Mouse (Mus musculus) kidney, postnatal 14 days (tissue): Measurements from ENCODE around the gene Ubl3.
A peak's percentile ranks its signal among the peaks of the same experiment; 100 is the strongest.

Experiments
- DNase-seq: peaks from one replicate; pipeline ENCODE4 v3.0.0; 2022; ENCODE audit warnings: mixed read lengths

Gene Ubl3

DNA sequence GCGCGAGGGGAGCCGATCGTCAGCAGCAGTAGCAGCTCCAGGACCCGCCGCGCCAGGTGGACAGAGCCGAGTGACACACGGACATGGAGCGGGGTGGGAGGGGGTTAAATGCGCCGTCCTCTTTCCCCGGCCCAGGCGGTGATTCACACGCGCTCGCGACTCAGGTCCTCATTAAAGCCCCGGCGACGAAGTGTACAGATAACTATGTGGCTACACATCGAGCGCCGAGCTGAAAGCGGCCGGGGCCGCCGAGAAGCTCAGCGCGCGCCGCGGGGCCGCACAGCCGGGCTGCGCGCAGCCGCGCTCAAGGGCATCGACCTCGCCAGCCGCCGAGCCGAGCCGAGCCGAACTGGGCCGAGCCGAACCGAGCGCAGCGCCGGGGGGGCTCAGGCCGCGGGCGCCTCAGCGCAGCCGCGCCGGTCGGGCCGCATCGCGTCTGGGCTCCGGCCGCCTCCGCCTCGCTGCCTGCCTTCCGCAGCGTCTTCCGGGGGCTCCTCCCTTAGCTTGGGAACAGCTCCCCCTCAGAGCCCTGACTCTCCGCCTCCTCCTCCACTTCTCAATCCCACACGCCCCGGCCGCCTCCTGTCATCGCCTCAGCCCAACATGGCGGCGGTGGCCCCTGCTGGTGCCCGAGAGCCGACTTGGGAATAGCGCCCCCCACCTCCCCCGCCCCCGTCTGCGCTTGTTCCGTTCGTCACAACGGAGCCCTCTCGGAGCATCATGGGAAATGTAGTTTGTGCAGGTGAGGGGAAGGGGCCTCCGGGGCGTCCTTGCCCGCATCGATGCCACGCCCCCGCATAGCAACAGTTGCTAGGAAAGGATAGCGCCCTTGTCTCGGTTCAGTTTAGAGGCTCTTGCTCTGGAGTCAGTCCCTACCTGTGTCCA is at the start of gene Ubl3:
Gene Ubl3 (minus strand): TSS at position 603 of the 885 bp plus-strand sequence.
- DNase-seq, result peak; percentile 95

DNA sequence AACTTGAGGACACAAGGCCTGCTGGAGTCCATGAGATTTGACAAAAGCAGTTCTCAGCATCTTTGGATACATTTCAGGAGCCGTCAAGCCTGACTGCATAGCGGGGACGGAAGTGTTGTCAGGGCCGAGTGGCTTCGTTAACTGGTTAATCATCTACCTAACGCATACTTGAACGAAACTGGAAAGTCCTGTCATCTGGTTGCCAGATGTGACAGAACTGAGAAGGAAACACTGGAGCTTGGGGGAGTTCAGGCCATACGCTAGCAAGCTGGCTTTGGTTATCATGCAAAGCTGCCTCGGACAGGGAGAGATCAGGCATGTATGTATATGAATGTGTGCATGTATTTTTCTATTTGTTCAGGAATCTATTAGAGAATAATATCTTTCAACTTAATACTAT is 45.8 kb upstream of the Ubl3 start:
- DNase-seq, result peak; percentile 73

DNA sequence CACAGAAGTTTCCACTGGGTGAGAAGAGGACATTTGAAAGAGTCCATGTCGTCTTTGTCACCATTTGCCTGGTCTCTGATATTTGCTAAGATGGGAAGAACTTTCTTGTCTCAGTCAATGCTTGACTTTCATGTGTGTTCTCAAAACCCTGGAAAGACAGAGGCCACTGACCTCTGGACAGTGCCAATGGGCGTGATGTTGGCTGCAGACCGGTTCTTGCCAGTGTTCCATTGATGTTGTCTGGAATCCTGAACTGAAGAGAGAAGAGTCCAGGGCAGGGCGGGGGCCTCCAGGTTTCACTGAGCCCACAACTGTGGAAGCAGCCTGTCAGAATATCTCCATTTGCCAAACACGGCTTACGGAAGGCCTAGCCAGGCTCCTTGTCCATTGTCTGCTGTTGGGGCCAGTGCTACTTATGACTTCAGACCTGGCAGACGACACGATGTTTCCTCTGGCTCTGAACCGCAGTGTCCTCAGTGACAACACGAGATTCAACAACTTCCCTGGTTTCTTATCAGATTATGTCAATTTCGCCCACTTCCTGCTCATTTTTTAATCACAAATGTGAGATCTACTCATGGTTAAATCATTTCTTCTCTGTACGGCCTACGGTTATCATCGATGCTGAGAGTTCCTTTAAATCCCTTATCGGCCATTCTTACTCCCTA is 43.6 kb upstream of the Ubl3 start:
- DNase-seq, result no peak

DNA sequence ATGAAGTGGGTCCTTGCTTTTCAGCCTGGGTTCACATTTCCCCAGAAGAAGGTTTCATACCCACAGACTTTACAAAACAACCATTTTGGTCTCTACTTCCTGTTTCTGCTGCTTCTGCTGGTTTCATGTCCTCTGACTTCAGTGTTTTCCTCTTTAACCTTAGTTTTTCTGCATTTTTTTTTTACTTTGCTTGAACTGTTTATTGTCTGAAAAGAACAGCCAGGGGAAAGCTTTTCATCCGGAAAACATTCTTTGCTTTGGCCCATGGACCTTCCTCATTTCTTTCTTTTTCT is 42.8 kb upstream of the Ubl3 start:
- no peak for DNase-seq

DNA sequence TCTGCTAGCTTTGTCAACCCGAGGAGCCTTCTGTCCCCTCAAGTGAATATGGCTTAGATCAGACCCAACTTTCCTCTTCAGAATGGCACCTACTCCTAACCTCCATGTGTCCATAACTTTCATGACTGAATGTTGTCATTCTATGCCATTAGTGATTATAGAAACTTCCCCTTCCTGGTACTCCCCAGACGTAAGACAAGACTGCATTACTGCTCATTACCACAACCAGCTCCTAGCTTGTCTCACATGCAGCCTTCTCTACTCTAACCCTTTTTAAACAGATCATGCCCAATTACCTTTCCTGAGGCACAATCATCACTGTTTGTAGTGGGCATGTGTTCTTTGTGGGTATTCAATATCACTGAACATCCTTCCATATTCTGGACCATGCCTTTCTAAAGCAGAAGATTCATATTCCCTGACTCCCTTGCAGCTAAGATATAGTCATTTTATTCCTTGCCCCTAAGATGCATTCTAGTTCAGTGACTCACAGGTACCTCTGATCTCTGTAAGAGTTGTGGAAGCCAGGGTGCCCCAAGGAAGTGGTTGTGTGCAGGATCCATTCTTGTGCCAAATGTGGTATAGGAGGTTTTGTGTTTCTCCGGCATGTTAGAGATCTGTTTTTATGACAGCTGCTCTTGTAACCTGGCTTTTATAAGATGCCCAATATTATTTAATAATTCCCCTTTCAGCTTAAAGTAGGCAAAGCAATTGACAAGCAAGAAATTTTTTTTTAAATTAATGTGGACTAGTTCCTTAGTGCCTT is 42.3 kb upstream of the Ubl3 start:
- DNase-seq, result no peak

DNA sequence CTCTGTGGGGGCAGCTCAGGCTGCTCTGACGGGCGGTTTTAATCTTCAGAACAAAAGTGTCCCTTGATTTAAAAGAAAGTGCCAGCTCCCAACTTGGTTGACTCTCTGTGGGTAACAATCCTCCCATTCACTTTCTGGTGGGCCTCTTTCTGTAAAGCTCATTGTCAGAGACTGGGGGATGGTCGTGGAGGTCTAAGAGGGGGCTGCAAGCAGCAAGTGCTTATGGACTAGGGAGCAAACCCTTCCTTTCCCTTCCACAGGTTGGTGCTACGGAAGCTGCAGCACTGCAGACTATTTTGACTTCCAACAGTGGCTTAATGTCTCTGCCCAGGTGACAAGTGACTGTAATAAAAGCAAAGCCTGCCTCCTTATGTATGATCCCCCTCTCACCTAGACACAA is 41.0 kb upstream of the Ubl3 start:
- no peak for DNase-seq

DNA sequence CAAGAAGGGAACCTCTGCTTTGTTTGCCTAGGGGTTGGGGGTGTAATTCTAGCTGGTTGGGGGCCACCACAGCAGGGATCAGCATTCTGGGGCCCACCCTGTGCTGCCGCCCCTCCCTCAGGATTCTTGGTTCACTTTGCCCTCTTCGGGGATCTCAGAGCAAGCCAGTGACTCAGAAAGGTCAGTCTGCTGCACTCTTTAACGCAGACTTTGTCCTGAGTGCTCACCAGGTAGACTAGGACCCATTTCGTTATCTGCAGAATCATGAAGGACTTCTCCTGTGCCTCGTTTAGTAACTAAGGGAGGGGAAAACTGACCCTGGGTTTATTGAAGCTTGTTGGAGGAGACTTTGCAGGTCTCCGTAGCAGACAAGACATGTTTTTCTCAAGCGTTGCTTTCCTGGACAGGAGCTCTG is 38.9 kb upstream of the Ubl3 start:
- DNase-seq, result no peak

DNA sequence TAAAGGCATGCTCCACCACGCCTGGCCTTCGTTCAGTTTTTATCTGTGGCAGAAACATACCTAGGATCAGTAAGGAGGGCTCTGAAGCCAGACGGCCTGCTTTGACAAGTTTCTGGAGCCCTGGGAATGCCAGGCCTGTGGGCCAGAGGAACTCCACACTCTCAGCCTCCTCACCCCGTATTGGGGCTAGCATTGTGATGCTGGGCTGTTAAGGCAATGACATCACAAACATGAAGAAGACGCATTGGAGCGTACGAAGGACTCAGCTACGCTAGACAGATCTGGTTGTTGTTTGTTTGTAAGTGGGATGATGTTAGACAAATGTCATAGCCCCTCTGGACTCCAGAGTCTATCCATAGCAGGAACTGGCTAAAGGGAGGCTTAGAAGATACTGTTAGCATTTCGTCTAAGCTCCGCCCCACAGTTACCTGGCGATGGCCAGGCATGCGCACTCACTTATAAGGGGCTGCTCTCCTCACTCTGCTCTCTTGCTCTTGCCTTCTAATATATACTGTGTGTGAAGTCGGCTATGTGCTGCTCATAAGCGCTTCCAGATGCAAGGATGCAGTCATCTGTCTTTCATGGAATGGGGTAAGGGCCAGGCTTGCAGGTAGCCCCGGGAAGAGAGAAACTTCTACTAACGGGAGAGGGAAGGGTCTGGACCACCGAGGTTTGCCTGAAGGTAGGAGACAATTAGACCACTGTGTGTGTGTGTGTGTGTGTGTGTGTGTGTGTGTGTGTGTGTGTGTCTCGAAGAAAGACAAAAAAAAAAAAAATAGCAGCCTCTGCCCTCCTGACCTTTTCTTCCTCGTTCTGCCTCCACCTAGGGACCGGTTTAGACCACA is 38.2 kb upstream of the Ubl3 start:
- no peak for DNase-seq

DNA sequence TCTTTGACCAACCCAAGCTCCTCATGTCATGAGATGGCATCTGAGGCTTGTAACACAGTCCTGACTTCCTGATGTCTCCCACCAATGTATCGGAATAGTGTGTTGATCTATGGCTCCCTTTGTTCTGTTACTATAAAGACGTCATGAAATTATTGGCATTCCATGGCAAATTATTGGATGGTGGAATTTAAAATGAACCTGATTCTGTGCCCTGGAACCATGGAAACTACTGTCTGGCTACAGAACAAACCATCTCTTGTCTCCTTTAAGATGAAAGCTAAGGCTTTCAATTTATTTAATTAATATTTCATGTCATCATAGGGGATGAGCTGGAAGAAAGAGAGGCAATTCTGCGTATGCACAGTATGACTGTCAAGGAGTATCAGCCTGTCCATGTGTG is 36.4 kb upstream of the Ubl3 start:
- DNase-seq, result no peak

DNA sequence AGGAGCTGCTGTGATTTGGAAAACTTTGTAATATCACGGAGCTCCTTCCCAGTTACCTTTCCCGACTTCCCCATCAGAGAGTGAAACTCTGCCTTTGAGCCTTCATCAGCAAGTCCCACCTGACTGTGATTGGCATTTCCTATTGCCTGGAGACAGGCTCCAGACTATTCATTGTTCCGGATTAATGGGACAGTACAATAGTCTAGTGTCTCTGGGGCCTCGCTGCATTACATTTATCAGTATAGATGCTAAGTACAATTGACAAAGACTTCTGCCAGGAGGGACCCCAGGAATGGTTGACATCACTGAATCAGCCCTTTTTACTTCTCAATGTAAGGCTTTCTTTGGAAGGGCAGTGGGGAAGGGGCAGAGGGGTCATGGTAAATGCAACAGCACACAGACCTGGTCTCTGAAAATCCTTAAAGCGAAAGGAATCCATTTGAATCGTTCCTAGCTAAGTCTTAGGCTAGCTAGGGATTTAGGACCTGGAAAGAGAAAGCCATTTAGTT is 35.6 kb upstream of the Ubl3 start:
- no peak for DNase-seq

DNA sequence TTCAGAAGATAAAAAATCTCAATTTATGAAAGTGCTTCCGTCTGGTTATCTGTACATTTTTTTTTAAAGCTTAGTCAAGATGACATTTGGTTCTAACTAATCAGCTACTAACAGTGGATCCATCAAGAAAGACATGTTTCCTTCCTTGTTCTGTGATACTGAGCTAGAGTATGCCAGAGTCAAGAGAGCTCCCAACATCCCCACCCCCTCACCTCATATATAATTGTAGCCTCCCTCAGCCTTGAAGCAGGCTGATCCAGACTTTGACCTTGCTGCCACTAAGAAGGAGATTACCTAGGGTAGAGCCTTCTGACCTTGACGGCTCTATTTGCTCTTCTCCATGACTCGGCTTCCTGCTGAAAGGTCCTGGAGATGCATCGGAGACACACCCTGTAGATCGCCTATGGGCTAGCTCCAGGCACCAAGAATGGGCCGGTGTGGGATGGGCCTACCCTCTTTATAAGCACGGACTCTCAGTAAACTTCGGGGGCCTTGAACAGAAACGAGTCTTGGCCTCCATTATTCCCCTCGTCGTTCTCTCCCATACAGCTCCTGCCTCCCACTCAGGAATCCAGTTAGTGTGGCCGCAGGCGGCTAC is 27.9 kb upstream of the Ubl3 start:
- no peak for DNase-seq

DNA sequence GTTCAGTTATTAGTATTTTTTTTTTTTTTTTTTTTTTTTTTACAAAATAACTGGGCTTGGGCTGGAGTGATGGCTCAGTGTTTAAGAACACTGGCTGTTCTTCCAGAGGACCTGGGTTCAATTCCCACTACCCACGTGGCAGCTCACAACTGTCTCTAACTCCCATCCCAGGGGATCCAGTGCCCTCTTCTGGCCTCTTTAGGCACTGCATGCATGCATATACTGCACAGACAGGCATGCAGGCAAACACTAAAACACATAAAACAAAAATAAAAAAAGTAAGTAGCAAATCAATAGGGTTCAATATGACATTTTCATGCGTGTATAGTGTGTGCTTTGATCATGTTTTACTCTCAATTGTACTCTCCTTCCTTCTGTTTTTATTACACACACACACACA is 26.6 kb upstream of the Ubl3 start:
- DNase-seq, result no peak

DNA sequence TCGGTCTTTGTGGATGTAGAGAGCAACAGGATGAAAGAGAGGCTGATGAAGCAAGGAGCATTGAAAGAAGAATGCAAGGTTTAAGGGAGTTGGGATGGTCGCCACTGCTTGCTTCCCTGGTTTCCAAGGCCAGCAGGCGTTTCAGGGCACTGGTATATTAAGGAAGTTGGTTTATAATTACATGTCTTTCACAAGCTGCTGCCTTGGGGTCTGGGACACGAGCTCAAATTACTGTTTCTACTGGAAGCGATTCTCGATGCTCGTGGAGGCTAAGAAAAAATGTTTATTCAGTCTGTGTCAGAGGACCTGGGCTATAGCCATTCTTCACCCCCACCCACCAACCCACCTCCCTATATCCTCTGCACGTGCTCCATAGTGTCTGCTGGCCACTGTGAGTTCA is 25.8 kb upstream of the Ubl3 start:
- no peak for DNase-seq

DNA sequence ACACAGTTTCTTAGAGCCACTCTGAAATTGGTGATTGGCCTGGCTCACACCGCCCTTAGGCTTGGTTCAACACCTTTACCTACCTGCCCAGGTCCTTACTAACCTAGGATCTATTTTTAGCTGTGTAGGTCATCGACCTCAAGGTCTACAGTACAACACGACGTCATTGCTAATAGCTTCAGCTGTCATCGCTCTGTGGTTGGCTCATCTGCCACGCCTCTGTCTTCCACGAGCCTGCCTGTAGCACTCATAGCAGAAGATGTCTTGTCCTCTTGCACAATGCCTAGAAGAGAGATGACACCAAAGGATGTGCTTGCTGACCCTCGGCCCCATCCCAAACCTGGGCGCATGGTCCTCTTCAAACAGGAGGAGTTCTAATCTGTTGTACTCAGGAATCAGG is 24.7 kb upstream of the Ubl3 start:
- DNase-seq, result no peak

DNA sequence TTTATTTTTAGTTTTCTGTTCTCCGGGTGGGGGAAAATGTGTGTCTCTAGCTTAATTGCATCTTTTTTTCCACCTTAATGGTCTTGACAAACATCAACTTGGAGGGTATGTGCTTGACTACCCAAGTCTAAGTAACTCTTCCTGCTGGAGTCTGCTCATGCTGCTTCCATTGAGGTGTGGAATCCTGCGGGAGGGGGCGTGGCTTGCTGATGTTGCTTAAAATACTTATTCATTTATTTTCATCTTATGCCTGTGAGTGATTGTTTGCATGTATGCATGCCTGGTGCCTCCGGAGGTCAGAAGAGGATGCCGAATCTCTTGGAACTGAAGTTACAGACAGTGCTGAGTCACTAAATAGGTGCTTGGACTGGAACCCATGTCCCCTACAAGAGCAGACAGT is 22.6 kb upstream of the Ubl3 start:
- no peak for DNase-seq

DNA sequence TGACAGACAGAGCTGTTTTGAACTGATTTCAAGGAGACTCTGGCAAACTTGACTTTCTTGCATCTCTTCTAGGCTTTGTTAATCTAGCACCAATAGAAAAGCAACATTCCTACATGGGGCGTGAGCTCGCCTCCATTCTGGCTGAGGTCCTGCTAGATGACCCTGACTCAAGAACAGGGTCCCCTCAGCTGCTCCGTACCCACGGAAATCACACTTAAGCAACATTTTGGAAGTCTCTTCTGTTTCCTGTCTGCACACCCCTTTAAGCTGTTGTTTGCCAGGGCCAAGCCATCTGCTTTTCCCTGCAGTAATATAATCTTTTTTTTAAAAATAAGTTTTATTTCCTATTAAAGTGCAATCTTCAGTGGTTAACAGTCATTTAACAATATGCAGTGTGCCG is 20.1 kb upstream of the Ubl3 start:
- DNase-seq, result no peak

DNA sequence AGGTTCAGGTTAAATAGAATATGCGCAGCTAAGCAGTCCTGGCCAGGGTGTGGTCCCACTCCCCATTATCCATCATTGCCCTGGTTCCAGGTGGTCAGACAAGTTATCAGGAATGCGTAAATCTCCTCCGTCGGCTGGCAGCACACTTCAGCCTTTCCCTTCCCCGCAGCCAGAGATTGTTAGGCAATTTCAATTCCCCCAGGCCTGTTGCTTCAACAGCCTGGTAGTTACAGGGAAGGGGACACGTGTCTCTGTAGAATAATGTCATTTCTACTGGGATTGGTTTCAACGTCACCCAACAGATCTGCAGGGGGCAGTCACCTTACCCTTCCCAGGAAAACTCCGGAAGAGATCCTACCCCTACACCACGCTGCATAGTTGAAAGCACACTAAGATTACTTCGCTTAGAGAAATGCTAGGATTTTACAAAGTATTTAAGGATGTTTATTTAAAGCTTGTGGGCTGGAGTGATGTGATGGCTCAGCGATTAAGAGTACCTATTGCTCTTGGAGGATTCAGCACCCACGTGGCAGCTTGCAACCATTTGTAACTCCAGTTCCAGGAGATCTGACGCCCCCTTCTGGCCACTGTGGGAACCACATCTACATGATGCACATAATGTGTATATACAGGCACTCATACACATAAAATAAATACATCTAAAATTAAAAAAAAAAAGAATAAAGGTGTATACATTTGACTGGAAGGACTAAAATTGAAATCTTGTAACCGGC is 18.1 kb upstream of the Ubl3 start:
- DNase-seq, result no peak

DNA sequence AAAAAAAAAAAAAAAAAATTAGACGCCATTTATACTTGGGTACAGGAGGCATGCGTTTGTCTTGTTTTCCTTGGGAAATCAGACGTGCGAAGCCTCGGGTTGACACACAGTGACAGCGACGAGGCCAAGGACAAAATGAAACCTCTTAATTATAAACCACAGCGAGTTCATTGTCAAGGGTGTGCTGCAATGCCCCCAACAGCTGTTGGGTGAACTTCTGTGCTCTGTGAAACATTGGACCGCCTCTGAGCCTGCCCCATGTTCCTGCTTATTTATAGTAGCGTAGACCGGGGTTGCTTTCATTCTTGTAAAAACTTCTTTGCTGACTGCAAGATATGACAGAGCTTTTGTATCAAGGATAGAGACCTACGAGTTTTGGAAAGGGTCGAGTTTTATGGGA is 16.9 kb upstream of the Ubl3 start:
- DNase-seq, result peak; percentile 79

DNA sequence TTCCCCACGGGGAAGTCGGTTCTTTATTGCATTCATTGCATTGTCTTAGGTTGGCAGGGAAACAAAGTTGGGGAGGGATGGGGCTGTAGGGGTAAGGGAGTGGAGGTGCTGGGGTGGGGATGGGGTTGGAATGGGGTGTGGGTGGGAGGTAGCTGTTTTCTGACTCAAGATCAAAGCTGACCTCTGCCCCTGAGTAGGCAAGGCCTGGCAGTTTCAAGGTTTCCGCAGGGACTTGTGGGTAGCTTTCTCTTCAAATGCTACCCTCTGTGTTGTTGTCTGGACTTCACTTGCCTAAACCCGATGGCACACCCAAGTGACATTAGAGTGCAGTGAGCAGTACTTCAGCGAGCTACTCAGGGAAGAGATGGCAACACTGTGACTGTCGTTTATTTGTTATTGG is 13.0 kb upstream of the Ubl3 start:
- DNase-seq, result no peak

DNA sequence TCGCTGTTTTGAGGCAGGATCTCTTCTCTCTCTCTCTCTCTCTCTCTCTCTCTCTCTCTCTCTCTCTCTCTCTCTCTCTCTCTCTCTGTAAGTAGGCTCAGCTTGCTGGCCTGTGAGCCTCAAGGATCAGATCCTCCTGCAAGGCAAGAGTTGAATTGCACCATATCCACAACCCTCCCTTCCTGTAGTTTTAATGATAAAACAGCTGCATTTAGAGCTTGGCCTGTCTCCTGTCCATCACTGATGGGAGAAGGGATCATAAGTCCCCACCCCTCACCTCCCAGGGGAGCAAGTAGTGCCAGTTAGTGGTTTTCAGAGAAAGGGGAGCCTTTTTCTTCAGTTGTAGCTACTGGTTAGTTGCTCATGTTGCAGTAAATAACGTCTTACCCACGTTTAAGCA is 11.5 kb upstream of the Ubl3 start:
- DNase-seq, result no peak

DNA sequence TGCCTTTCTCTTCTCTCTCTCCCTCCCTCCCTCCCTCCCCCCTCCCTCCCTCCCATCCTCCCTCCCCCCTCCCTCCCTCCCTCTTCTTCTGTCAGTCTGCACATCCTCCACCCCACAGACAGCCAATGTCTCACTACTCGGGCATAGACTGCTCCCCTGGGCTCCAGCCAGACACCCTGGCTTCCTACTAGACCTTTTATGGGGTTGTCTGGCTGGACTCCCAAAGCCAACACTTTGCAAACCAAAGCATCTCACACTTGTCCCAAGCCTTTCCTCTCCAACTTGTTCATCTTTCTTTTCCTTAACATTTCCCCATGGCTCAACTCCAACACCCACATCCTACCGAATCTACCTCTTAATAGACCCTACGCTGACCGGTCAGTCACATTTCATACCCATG is 10.7 kb upstream of the Ubl3 start:
- peak; percentile 37 for DNase-seq

DNA sequence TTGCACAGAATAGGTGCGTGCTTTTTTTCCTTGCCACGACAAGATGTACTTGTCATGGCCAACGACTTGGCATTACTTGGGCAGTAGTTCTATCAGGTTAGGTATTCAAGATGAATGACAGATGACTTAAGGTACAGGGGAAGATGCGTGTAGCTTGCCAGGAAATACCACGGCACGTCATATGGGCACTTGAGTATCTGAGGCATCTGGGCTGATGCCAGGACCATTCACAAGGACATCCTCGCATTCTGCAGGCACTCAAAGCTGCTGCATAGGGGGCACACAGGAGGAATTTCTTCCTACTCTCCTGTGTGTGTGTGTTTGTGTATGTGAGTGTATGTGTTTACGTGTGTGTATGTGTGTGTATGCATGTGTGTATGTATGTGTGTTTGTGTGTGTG is 9.6 kb upstream of the Ubl3 start:
- no peak for DNase-seq
